14 mouse cellular contexts compared by ENCODE assay signal in the genomic region with DNA sequence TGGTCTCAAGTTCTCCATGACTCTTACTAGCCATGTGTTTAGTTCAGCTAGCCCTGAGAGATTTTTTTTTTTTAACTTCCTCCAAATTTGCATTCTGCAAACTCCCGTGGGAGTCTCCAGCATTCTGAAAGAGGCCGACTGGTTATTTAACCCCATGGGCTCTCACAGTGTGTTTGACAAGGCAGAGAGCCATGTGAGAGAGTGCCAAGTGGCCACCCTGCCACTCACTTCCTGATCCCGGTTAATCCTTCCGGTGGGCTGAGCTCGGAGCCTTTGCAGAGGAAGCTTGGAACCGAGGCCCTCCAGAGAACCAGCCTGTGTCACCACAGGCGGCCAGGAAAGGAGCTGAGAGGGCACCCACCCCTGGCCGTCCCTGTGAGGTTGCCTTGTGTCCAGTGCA. TPM values are rescaled to one million over a fixed set of nuclear protein-coding genes. Genes with fewer than 3 reads are reported as not detected.
DNase-seq lines count a peak whose midpoint lies in the region; ATAC-seq and TF ChIP-seq lines count a peak whose summit lies in the region.
"Had no signal": no experiment of that assay in that cellular context is flagged by ENCODE, and none has a peak within 500 bp of the region (broad histone marks: within the 10 kb centered on the region; RNA-seq: fewer than 3 reads in every experiment).

No protein-coding gene starts in this region.

- no peak for ATAC-seq in lung, embryonic 16.5 days (ENCODE audit: low read depth)
- ATAC-seq in hindbrain, embryonic 15.5 days (ENCODE audit: low FRiP score, low read depth), result no peak
- ATAC-seq in midbrain, postnatal 0 days (ENCODE audit: low FRiP score), result no peak
- ATAC-seq in kidney, embryonic 16.5 days (ENCODE audit: low FRiP score, low TSS enrichment), result no peak
- ATAC-seq: CD4-positive, CD25-positive, alpha-beta regulatory T cell, adult 4 months had no signal

- no peaks in the 10 kb centered on the region for H3K27me3 ChIP-seq in heart, adult 2 months (ENCODE audit: control insufficient read depth, insufficient read depth, low read length)
- H3K27me3 ChIP-seq in lung, embryonic 16.5 days (ENCODE audit: control insufficient read depth, insufficient read depth, low read depth, low read length), result no peaks in the 10 kb centered on the region; the same call in 1 of the 2 replicates
- H3K27me3 ChIP-seq in hindbrain, embryonic 15.5 days, result no peaks in the 10 kb centered on the region
- H3K27me3 ChIP-seq in midbrain, postnatal 0 days (ENCODE audit: insufficient read depth, low read length), result no peaks in the 10 kb centered on the region
- no peaks in the 10 kb centered on the region for H3K27me3 ChIP-seq in kidney, embryonic 16.5 days (ENCODE audit: insufficient read depth, low read length)

- no peak overlapping the region for H3K27ac ChIP-seq in heart, adult 2 months
- H3K27ac ChIP-seq in lung, embryonic 16.5 days (ENCODE audit: low read length), result no peak overlapping the region
- H3K27ac ChIP-seq in hindbrain, embryonic 15.5 days (replicated peaks), result peak overlapping the region; percentile 45
- H3K27ac ChIP-seq in midbrain, postnatal 0 days (ENCODE audit: low read depth, low read length), result peak overlapping the region; percentile 63
- H3K27ac ChIP-seq in kidney, embryonic 16.5 days (ENCODE audit: low read length), result no peak overlapping the region
- H3K27ac ChIP-seq: limb, embryonic 15.5 days had no signal

- no peak overlapping the region for H3K4me3 ChIP-seq in heart, adult 2 months
- H3K4me3 ChIP-seq in lung, embryonic 16.5 days (ENCODE audit: low read length), result no peak overlapping the region
- H3K4me3 ChIP-seq in hindbrain, embryonic 15.5 days, result no peak overlapping the region
- H3K4me3 ChIP-seq in midbrain, postnatal 0 days (ENCODE audit: low read depth, low read length), result no peak overlapping the region
- no peak overlapping the region for H3K4me3 ChIP-seq in kidney, embryonic 16.5 days (ENCODE audit: low read length)
- H3K4me3 ChIP-seq: limb, embryonic 15.5 days had no signal

- H3K9ac ChIP-seq in heart, adult 2 months (ENCODE audit: low read depth, low read length), result no peak overlapping the region
- 0 out of 2 replicates have a peak overlapping the region, but pooled peaks have one; percentile 21 for H3K9ac ChIP-seq in lung, embryonic 16.5 days (ENCODE audit: low read length)
- no peak overlapping the region for H3K9ac ChIP-seq in hindbrain, embryonic 15.5 days
- 0 out of 2 replicates have a peak overlapping the region, but pooled peaks have one; percentile 14 for H3K9ac ChIP-seq in midbrain, postnatal 0 days (replicated peaks; ENCODE audit: low read length, poor library complexity, severe bottlenecking)
- no peak overlapping the region for H3K9ac ChIP-seq in kidney, embryonic 16.5 days (replicated peaks; ENCODE audit: low read length)
- H3K9ac ChIP-seq: limb, embryonic 15.5 days had no signal

- no peaks in the 10 kb centered on the region for H3K4me1 ChIP-seq in heart, adult 2 months (ENCODE audit: control insufficient read depth, insufficient read depth, low read length)
- no peaks in the 10 kb centered on the region for H3K4me1 ChIP-seq in lung, embryonic 16.5 days (replicated peaks; ENCODE audit: control insufficient read depth, insufficient read depth, low read length)
- H3K4me1 ChIP-seq in hindbrain, embryonic 15.5 days (replicated peaks), result peaks cover 99% of the 10 kb centered on the region
- H3K4me1 ChIP-seq in midbrain, postnatal 0 days (ENCODE audit: insufficient read depth, low read length), result peaks cover 53% of the 10 kb centered on the region
- no peaks in the 10 kb centered on the region for H3K4me1 ChIP-seq in kidney, embryonic 16.5 days (ENCODE audit: insufficient read depth, low read length)

- 33% methylated on average over 8 of the region's 8 CpGs for WGBS in heart, adult 2 months
- WGBS in lung, embryonic 16.5 days, result 17% methylated on average over 8 of the region's 8 CpGs
- WGBS in hindbrain, embryonic 15.5 days, result 25% methylated on average over 8 of the region's 8 CpGs
- 17% methylated on average over 8 of the region's 8 CpGs for WGBS in midbrain, postnatal 0 days
- 38% methylated on average over 8 of the region's 8 CpGs for WGBS in kidney, embryonic 16.5 days

- no peaks in the 10 kb centered on the region for H3K36me3 ChIP-seq in heart, adult 2 months (ENCODE audit: control insufficient read depth, insufficient read depth, low read length)
- H3K36me3 ChIP-seq in lung, embryonic 16.5 days (ENCODE audit: control insufficient read depth, insufficient read depth, low read length), result no peaks in the 10 kb centered on the region
- no peaks in the 10 kb centered on the region for H3K36me3 ChIP-seq in hindbrain, embryonic 15.5 days
- no peaks in the 10 kb centered on the region for H3K36me3 ChIP-seq in midbrain, postnatal 0 days (ENCODE audit: insufficient read depth, low read length)
- no peaks in the 10 kb centered on the region for H3K36me3 ChIP-seq in kidney, embryonic 16.5 days (ENCODE audit: insufficient read depth, low read length)
- H3K36me3 ChIP-seq: limb, embryonic 15.5 days had no signal

- no peak for TF ChIP-seq EP300 in heart, adult 2 months (IDR thresholded peaks at IDR 0.05; ENCODE audit: insufficient read depth, low read depth, low read length)

- no peaks in the 10 kb centered on the region for H3K79me2 ChIP-seq in heart, adult 2 months (replicated peaks; ENCODE audit: control insufficient read depth, insufficient read depth, low read length)

- no peaks in the 10 kb centered on the region for H3K9me3 ChIP-seq in lung, embryonic 16.5 days (ENCODE audit: control insufficient read depth, low read length)
- H3K9me3 ChIP-seq in hindbrain, embryonic 15.5 days, result no peaks in the 10 kb centered on the region
- no peaks in the 10 kb centered on the region for H3K9me3 ChIP-seq in midbrain, postnatal 0 days (ENCODE audit: low read length)
- H3K9me3 ChIP-seq in kidney, embryonic 16.5 days (ENCODE audit: low read length), result no peaks in the 10 kb centered on the region
- H3K9me3 ChIP-seq: limb, embryonic 15.5 days had no signal

- TF ChIP-seq CTCF in heart, adult 2 months (IDR thresholded peaks at IDR 0.05), result no peak
- TF ChIP-seq CTCF in midbrain, postnatal 0 days (IDR thresholded peaks at IDR 0.05), result no peak

- intact Hi-C loops in heart, adult 2 months (cut with DNase I), result no loop called here

- no peak for TF ChIP-seq POLR2A in heart, adult 2 months (IDR thresholded peaks at IDR 0.05; ENCODE audit: insufficient read depth, low read depth, low read length)

- no peak overlapping the region for H3K4me2 ChIP-seq in lung, embryonic 16.5 days (ENCODE audit: low read depth, low read length)
- 0 out of 2 replicates have a peak overlapping the region, but pooled peaks have one; percentile 18 for H3K4me2 ChIP-seq in hindbrain, embryonic 15.5 days
- no peak overlapping the region for H3K4me2 ChIP-seq in midbrain, postnatal 0 days (ENCODE audit: low read depth, low read length, poor library complexity, severe bottlenecking)
- no peak overlapping the region for H3K4me2 ChIP-seq in kidney, embryonic 16.5 days (replicated peaks; ENCODE audit: low read depth, low read length)
- H3K4me2 ChIP-seq: limb, embryonic 15.5 days had no signal

- DNase-seq in heart, adult 9 months (ENCODE audit: low spot score in 2 of 2), result peak; percentile 6 to 10
- no peak for DNase-seq in heart, adult 2 months
- no peak for DNase-seq in lung, postnatal 25 days (ENCODE audit: low spot score)
- DNase-seq in midbrain, postnatal 0 days (ENCODE audit: low spot score), result peak; percentile 54
- no peak for DNase-seq in urinary bladder, postnatal 14 days (ENCODE audit: low spot score)
- DNase-seq: adrenal gland, adult 8-10 months; gastrocnemius, postnatal 14 days; kidney, adult 18-20 months; thymus, postnatal 14 days had no signal

RNA-seq across cellular contexts. Expression of gene Slc6a1, which starts 11.1 kb away (rescaled TPM):
- under 1 TPM; 0.08 to 0.32 TPM for total RNA-seq in heart, adult 2 months (2021)
- polyA plus RNA-seq in heart, adult 2 months (2012; rRNA removed), result 0.12 and 0.21 TPM in 2 replicates
- polyA plus RNA-seq in lung, embryonic 16.5 days (2015; fragmentation: Nextera tagmentation; extraction: Ambion mirVana), result 0.28 and 0.52 TPM in 2 replicates
- 130 and 150 TPM in 2 replicates for polyA plus RNA-seq in hindbrain, embryonic 15.5 days (2015; fragmentation: Nextera tagmentation; extraction: Ambion mirVana)
- total RNA-seq in midbrain, postnatal 0 days (2014; rRNA removed), result 434 and 507 TPM in 2 replicates
- 208 and 221 TPM in 2 replicates for polyA plus RNA-seq in midbrain, postnatal 0 days (2015; fragmentation: Nextera tagmentation; extraction: Ambion mirVana)
- polyA plus RNA-seq in kidney, embryonic 16.5 days (2015; fragmentation: Nextera tagmentation; extraction: Ambion mirVana), result 0.16 and 0.17 TPM in 2 replicates

Comparison
In these comparisons a context has a peak if more than half of its experiments do, and no peak if none do; other contexts are left out.
1. DNase-seq: peak in heart, adult 9 months (2 of 2) and midbrain, postnatal 0 days (single experiment); none in heart, adult 2 months (0 of 2), lung, postnatal 25 days (single experiment) and urinary bladder, postnatal 14 days (single experiment).
2. H3K27ac ChIP-seq: peak in hindbrain, embryonic 15.5 days (single experiment) and midbrain, postnatal 0 days (single experiment); none in heart, adult 2 months (single experiment), lung, embryonic 16.5 days (single experiment) and kidney, embryonic 16.5 days (single experiment).
3. H3K9ac ChIP-seq: peak in lung, embryonic 16.5 days (single experiment) and midbrain, postnatal 0 days (single experiment); none in heart, adult 2 months (single experiment), hindbrain, embryonic 15.5 days (single experiment) and kidney, embryonic 16.5 days (single experiment).
4. RNA of gene Slc6a1, which starts 11.1 kb away (polyA plus RNA-seq): 208 to 221 TPM in midbrain, postnatal 0 days and 130 to 150 TPM in hindbrain, embryonic 15.5 days; 0.28 to 0.52 TPM in lung, embryonic 16.5 days, 0.12 to 0.21 TPM in heart, adult 2 months and 0.16 to 0.17 TPM in kidney, embryonic 16.5 days; every median in the first group is over 10 times any median in the second.